Mouse (Mus musculus): ENCODE results near the gene 4931428L18Rik.

- TF ChIP-seq CTCF (IDR thresholded peaks at IDR 0.05 in 2 of 3, conservative IDR thresholded peaks at IDR 0.05 in 1 of 3; ENCODE audit: control insufficient read depth in 1 of 3, insufficient read depth in 1 of 3, low read depth in 2 of 3, low read length in 3 of 3, poor library complexity in 1 of 3, severe bottlenecking in 1 of 3) = no peak
- no peak for TF ChIP-seq POLR2AphosphoS5 (IDR thresholded peaks at IDR 0.05; ENCODE audit: borderline replicate concordance, low read depth, low read length)
- TF ChIP-seq ETS1 (IDR thresholded peaks at IDR 0.05; ENCODE audit: low read depth, low read length) = no peak
- no peak for TF ChIP-seq GATA1 (IDR thresholded peaks at IDR 0.05; ENCODE audit: low read depth, low read length)
Observed at GRCm38 (mm10) chr1:31017377-31017776, 205.1 kb downstream of the 4931428L18Rik start.

Measured in MEL (cell line).